Mouse (Mus musculus) cerebellum, adult 11-12 months (tissue): Measurements from ENCODE around the gene Cfi.

Experiments
- DNase-seq: peaks from one replicate; pipeline ENCODE4 v3.0.0; 2022

Gene Cfi

GRCm38 (mm10) chr3:129835388-129835934, at the start of gene Cfi:
Gene Cfi, plus strand, starts transcription at chr3:129835884.
- DNase-seq, result no peak

GRCm38 (mm10) chr3:129793801-129794200, 41.9 kb upstream of the Cfi start:
- no peak for DNase-seq

GRCm38 (mm10) chr3:129797341-129797740, 38.3 kb upstream of the Cfi start:
- DNase-seq, result no peak

- no peak for DNase-seq
These were observed 37.1 kb upstream of the Cfi start for GRCm38 (mm10) chr3:129798551-129798950.

- no peak for DNase-seq
These were observed 36.7 kb upstream of the Cfi start for GRCm38 (mm10) chr3:129799011-129799410.

- no peak for DNase-seq
These were observed 31.9 kb upstream of the Cfi start, which contains the start of gene Lrit3 for GRCm38 (mm10) chr3:129803765-129804164. Gene Lrit3, minus strand, starts transcription at chr3:129804030.

- no peak for DNase-seq
These were observed 14.8 kb upstream of the Cfi start for GRCm38 (mm10) chr3:129820847-129821246.

GRCm38 (mm10) chr3:129821736-129822135, 13.9 kb upstream of the Cfi start:
- DNase-seq, result no peak

- no peak for DNase-seq
These were observed 13.4 kb upstream of the Cfi start, which contains the start of gene Rrh for GRCm38 (mm10) chr3:129822206-129822775. Gene Rrh, minus strand, starts transcription at chr3:129822587.

- DNase-seq, result no peak
These were observed 12.4 kb upstream of the Cfi start for GRCm38 (mm10) chr3:129823293-129823692.

- DNase-seq, result no peak
These were observed 11.5 kb upstream of the Cfi start for GRCm38 (mm10) chr3:129824146-129824545.

GRCm38 (mm10) chr3:129824891-129825290, 10.8 kb upstream of the Cfi start:
- no peak for DNase-seq

GRCm38 (mm10) chr3:129826691-129827090, 9.0 kb upstream of the Cfi start:
- DNase-seq, result no peak

- no peak for DNase-seq
These were observed 8.0 kb upstream of the Cfi start for GRCm38 (mm10) chr3:129827691-129828090.

- DNase-seq, result no peak
These were observed 5.1 kb upstream of the Cfi start for GRCm38 (mm10) chr3:129830626-129831025.

- DNase-seq, result peak; percentile 95
These were observed 4.6 kb upstream of the Cfi start, which contains the start of gene Gar1 for GRCm38 (mm10) chr3:129831035-129831568. Gene Gar1, minus strand, starts transcription at chr3:129831396.

GRCm38 (mm10) chr3:129836051-129836697, 490 bp downstream of the Cfi start:
- no peak for DNase-seq

GRCm38 (mm10) chr3:129836965-129837364, 1.3 kb downstream of the Cfi start:
- DNase-seq, result no peak

- no peak for DNase-seq
These were observed 2.3 kb downstream of the Cfi start for GRCm38 (mm10) chr3:129838017-129838416.

GRCm38 (mm10) chr3:129845868-129846267, 10.2 kb downstream of the Cfi start:
- no peak for DNase-seq

- DNase-seq, result no peak
These were observed 11.2 kb downstream of the Cfi start for GRCm38 (mm10) chr3:129846846-129847245.

GRCm38 (mm10) chr3:129862592-129862991, 26.9 kb downstream of the Cfi start:
- no peak for DNase-seq

- DNase-seq, result peak; percentile 19
These were observed 28.0 kb downstream of the Cfi start for GRCm38 (mm10) chr3:129863698-129864097.

- DNase-seq, result no peak
These were observed 41.6 kb downstream of the Cfi start for GRCm38 (mm10) chr3:129877327-129877726.
